Mouse (Mus musculus): Measurements from ENCODE around the gene Brd4. TPM values are rescaled to one million over a fixed set of nuclear protein-coding genes. Genes with fewer than 3 reads are reported as not detected.

Gene Brd4
- polyA plus RNA-seq, 1 experiment from 2014 or later = 54.7 TPM

DNA sequence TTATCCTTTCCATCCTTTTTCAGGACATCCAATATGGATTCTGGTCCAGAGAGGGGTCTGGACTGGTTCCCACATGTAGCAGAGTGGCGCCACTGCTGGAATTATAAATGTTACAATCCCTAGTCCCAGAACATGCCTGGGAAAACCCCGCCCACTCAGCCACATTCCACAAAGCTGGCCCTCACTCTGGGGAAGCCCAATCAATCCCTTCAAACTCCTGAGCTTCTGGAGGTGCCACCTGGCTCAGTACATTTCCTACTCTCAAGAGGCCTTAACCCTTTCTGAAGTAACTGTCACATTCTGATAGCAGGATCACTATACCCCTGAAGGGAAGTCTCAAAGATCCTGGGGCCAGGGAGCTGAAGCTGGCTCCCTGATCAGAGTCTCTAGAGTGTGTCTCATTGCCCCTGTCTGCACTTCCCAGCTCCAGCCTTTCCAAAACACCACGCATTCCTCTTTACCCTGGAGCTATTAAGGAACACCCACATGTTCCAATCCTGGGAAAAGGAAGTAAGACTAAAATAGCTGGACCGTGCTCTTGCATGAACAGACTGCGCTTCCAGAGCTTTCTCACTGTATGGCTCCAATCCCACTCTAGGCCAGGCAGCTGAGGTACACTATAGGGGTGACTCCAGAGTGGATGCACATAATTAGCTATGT is 76.8 kb downstream of the Brd4 start:
- Histone ChIP-seq H3K9ac (ENCODE audit: low read length) (peak overlapping the region; percentile 18; the same call in 1 of the 2 replicates), H3K27me3 (ENCODE audit: control insufficient read depth, insufficient read depth, low read length) (no peaks in the 10 kb centered on the region), H3K9me3 (ENCODE audit: control insufficient read depth, low read length) (no peaks in the 10 kb centered on the region), H3K4me2 (ENCODE audit: low read length) (peak overlapping the region; percentile 23; the same call in 1 of the 2 replicates), H3K27ac (replicated peaks in 1 of 2; ENCODE audit: control insufficient read depth in 1 of 2, insufficient read depth in 1 of 2, low read depth in 2 of 2, low read length in 2 of 2) (peak overlapping the region; percentile 78 to 88), H3K4me3 (ENCODE audit: control insufficient read depth in 1 of 2, insufficient read depth in 1 of 2, low read depth in 1 of 2, low read length in 2 of 2) (no peak overlapping the region), H3K4me1 (ENCODE audit: control insufficient read depth in 2 of 2, insufficient read depth in 2 of 2, low read length in 2 of 2) (peaks cover 5 to 30% of the 10 kb centered on the region in 2 experiments), H3K36me3 (ENCODE audit: control insufficient read depth, insufficient read depth, low read length) (peaks cover 83% of the 10 kb centered on the region)
- 27% methylated on average over 5 of the region's 5 CpGs for WGBS
- ATAC-seq (ENCODE audit: insufficient number of reproducible peaks, insufficient read depth, low FRiP score, low read depth) = 0 out of 2 replicates have a peak, but pooled peaks have one; percentile 41

DNA sequence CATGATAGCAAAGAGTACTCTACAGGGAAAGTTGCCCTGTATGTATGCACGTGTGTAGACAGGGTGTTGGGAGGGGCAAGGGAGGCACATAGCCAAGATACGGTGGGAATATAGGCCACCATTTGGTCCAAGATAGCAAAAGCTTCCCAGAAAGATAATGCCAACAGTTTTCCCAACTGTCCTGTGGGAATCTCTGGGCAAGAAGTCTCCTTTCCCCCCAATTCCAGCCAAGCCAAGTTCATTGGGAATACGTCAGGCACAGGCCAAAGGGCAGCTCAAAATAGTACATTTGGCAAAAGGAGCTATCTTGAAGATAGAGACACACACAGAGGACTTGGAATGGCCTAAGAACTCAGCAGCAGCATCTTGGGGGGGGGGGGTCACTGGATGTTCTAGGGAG is 79.2 kb downstream of the Brd4 start:
- Histone ChIP-seq H3K27ac (replicated peaks in 1 of 2; ENCODE audit: control insufficient read depth in 1 of 2, insufficient read depth in 1 of 2, low read depth in 2 of 2, low read length in 2 of 2) (no peak overlapping the region), H3K27me3 (ENCODE audit: control insufficient read depth, insufficient read depth, low read length) (no peaks in the 10 kb centered on the region), H3K4me1 (ENCODE audit: control insufficient read depth in 2 of 2, insufficient read depth in 2 of 2, low read length in 2 of 2) (peaks cover 5 to 30% of the 10 kb centered on the region in 2 experiments), H3K9me3 (ENCODE audit: control insufficient read depth, low read length) (no peaks in the 10 kb centered on the region), H3K9ac (ENCODE audit: low read length) (no peak overlapping the region), H3K36me3 (ENCODE audit: control insufficient read depth, insufficient read depth, low read length) (peaks cover 85% of the 10 kb centered on the region), H3K4me2 (ENCODE audit: low read length) (no peak overlapping the region), H3K4me3 (ENCODE audit: control insufficient read depth in 1 of 2, insufficient read depth in 1 of 2, low read depth in 1 of 2, low read length in 2 of 2) (no peak overlapping the region)
- no peak for ATAC-seq (ENCODE audit: insufficient number of reproducible peaks, insufficient read depth, low FRiP score, low read depth)
- WGBS = 78% methylated on average over 3 of the region's 3 CpGs

DNA sequence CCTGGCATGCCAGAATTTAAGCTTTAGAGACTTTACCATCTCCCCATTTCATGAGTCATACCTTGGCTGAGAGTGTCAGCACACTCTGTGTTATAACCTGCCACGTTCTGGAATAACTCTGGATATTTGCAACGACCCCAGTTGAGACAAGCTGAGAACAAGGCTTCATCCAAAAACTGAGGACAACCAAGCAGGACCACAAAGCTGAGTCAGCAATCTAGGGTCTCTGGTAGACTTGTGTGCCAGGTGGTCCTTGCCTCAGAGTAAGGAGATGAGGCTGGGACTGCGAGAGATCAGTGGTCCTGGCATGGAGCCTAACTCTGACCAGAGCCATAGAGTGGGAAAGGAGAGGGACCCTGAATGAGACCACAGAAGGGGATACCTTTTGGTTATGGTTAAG is 81.5 kb downstream of the Brd4 start:
- H3K9me3 ChIP-seq (ENCODE audit: control insufficient read depth, low read length) = no peaks in the 10 kb centered on the region
- H3K4me1 ChIP-seq (ENCODE audit: control insufficient read depth in 2 of 2, insufficient read depth in 2 of 2, low read length in 2 of 2) = peaks cover 5 to 13% of the 10 kb centered on the region in 2 experiments
- H3K4me2 ChIP-seq (ENCODE audit: low read length) = no peak overlapping the region
- no peak overlapping the region for H3K4me3 ChIP-seq (ENCODE audit: control insufficient read depth in 1 of 2, insufficient read depth in 1 of 2, low read depth in 1 of 2, low read length in 2 of 2)
- no peak for ATAC-seq (ENCODE audit: insufficient number of reproducible peaks, insufficient read depth, low FRiP score, low read depth)
- no peaks in the 10 kb centered on the region for H3K27me3 ChIP-seq (ENCODE audit: control insufficient read depth, insufficient read depth, low read length)
- H3K36me3 ChIP-seq (ENCODE audit: control insufficient read depth, insufficient read depth, low read length) = peaks cover 93% of the 10 kb centered on the region
- no peak overlapping the region for H3K9ac ChIP-seq (ENCODE audit: low read length)
- WGBS = 86% methylated on average over 3 of the region's 3 CpGs
- H3K27ac ChIP-seq (replicated peaks in 1 of 2; ENCODE audit: control insufficient read depth in 1 of 2, insufficient read depth in 1 of 2, low read depth in 2 of 2, low read length in 2 of 2) = no peak overlapping the region

DNA sequence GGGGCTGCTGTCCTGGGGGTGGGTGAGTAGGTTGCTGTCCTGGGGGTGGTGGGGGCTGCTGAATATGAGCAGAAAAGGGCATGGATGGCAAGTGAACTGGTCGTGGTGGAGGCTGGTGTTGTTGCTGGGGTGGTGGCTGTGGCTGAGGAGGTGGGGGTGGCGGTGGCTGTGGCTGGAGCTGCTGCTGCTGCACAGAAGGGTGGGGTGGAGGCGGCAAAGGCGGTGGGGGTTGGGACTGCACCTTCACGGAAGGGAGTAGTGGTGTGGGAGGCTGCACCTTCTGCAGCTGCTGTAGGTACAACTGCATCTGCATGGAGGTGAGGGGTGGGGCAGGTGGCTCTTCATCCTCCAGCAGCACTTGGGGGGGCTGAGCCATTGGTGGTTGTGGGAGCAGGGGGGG is 83.4 kb downstream of the Brd4 start:
- ATAC-seq (ENCODE audit: insufficient number of reproducible peaks, insufficient read depth, low FRiP score, low read depth) = no peak
- H3K27me3 ChIP-seq (ENCODE audit: control insufficient read depth, insufficient read depth, low read length) = no peaks in the 10 kb centered on the region
- peaks cover 99% of the 10 kb centered on the region for H3K36me3 ChIP-seq (ENCODE audit: control insufficient read depth, insufficient read depth, low read length)
- H3K27ac ChIP-seq (replicated peaks in 1 of 2; ENCODE audit: control insufficient read depth in 1 of 2, insufficient read depth in 1 of 2, low read depth in 2 of 2, low read length in 2 of 2) = no peak overlapping the region
- 70% methylated on average over 5 of the region's 5 CpGs for WGBS
- H3K9me3 ChIP-seq (ENCODE audit: control insufficient read depth, low read length) = no peaks in the 10 kb centered on the region
- no peak overlapping the region for H3K4me3 ChIP-seq (ENCODE audit: control insufficient read depth in 1 of 2, insufficient read depth in 1 of 2, low read depth in 1 of 2, low read length in 2 of 2)
- no peak overlapping the region for H3K4me2 ChIP-seq (ENCODE audit: low read length)
- no peak overlapping the region for H3K9ac ChIP-seq (ENCODE audit: low read length)
- no peaks in the 10 kb centered on the region for H3K4me1 ChIP-seq (ENCODE audit: control insufficient read depth in 2 of 2, insufficient read depth in 2 of 2, low read length in 2 of 2)

DNA sequence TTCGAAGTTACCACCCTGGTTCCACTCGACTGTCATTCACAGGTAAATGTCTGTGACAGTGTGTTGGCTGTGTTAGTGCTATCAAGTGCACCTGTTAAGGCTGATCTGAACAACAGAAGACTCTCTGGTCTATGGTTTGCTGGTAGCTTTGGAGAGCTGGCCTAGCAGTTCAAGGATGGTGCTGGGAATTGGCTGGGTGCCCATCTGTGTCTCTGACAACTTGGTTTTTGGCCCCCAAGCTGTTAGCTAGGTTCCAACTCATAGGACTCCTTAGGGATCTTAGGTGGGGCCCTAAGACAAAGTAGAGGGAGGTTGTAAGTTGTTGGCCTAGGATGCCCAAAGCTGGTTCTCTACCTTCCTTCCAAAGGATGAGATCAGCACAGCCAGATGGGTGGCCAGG is 84.7 kb downstream of the Brd4 start:
- 70% methylated on average over 2 of the region's 2 CpGs for WGBS

DNA sequence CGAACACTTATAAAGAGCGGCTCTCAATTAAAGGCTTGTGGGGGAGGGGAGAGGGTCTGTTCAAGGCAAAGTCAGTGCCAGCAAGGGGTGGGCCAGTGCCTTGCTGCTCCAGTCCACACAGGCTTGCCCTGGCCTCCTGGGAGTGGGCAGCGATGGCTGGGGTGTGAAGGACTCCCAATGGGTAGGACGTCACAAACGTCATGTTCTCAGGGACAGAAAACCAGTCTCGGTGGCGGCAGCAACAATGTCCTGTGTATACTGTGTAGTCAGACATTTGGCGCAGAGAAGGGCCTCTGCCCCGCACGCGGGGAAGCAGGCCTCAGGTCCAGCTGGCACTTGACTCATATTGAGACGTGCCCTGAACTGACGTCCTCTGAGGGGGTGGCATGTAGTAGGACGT is 87.4 kb downstream of the Brd4 start:
- peaks cover 71% of the 10 kb centered on the region for H3K36me3 ChIP-seq (ENCODE audit: control insufficient read depth, insufficient read depth, low read length)
- no peak for ATAC-seq (ENCODE audit: insufficient number of reproducible peaks, insufficient read depth, low FRiP score, low read depth)
- H3K27ac ChIP-seq (replicated peaks in 1 of 2; ENCODE audit: control insufficient read depth in 1 of 2, insufficient read depth in 1 of 2, low read depth in 2 of 2, low read length in 2 of 2) = no peak overlapping the region
- WGBS = 90% methylated on average over 14 of the region's 14 CpGs
- no peak overlapping the region for H3K9ac ChIP-seq (ENCODE audit: low read length)
- no peaks in the 10 kb centered on the region for H3K9me3 ChIP-seq (ENCODE audit: control insufficient read depth, low read length)
- no peak overlapping the region for H3K4me2 ChIP-seq (ENCODE audit: low read length)
- H3K4me1 ChIP-seq (ENCODE audit: control insufficient read depth in 2 of 2, insufficient read depth in 2 of 2, low read length in 2 of 2) = no peaks in the 10 kb centered on the region
- H3K4me3 ChIP-seq (ENCODE audit: control insufficient read depth in 1 of 2, insufficient read depth in 1 of 2, low read depth in 1 of 2, low read length in 2 of 2) = no peak overlapping the region
- H3K27me3 ChIP-seq (ENCODE audit: control insufficient read depth, insufficient read depth, low read length) = no peaks in the 10 kb centered on the region

More for the DNA sequence above, 84.7 kb downstream of the Brd4 start:
- Histone ChIP-seq H3K27me3 (ENCODE audit: control insufficient read depth, insufficient read depth, low read length) (no peaks in the 10 kb centered on the region), H3K27ac (replicated peaks in 1 of 2; ENCODE audit: control insufficient read depth in 1 of 2, insufficient read depth in 1 of 2, low read depth in 2 of 2, low read length in 2 of 2) (no peak overlapping the region), H3K4me2 (ENCODE audit: low read length) (no peak overlapping the region), H3K9ac (ENCODE audit: low read length) (no peak overlapping the region), H3K4me3 (ENCODE audit: control insufficient read depth in 1 of 2, insufficient read depth in 1 of 2, low read depth in 1 of 2, low read length in 2 of 2) (no peak overlapping the region), H3K9me3 (ENCODE audit: control insufficient read depth, low read length) (no peaks in the 10 kb centered on the region), H3K36me3 (ENCODE audit: control insufficient read depth, insufficient read depth, low read length) (peaks cover 98% of the 10 kb centered on the region), H3K4me1 (ENCODE audit: control insufficient read depth in 2 of 2, insufficient read depth in 2 of 2, low read length in 2 of 2) (no peaks in the 10 kb centered on the region)
- no peak for ATAC-seq (ENCODE audit: insufficient number of reproducible peaks, insufficient read depth, low FRiP score, low read depth)

DNA sequence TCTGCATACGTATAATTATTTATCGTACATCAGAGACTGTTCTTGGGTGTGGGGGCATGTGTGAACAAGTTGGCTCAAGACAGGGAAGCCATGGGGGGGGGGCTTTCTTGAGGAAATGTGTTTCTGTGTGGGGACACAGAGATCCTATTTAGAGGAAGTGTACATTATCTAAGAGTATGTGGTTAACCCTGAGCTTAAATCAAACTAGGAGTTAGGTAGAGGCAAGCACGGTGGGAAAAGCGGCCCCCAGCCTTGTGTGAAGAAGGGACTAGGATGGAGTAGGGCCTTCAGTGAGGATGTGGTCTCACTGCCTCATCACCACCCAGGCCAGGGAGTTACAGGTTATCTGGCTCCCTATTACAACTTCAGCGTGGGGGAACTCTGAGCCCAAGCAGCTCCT is 88.8 kb downstream of the Brd4 start:
- Histone ChIP-seq H3K27me3 (ENCODE audit: control insufficient read depth, insufficient read depth, low read length) (no peaks in the 10 kb centered on the region), H3K4me2 (ENCODE audit: low read length) (no peak overlapping the region), H3K9me3 (ENCODE audit: control insufficient read depth, low read length) (no peaks in the 10 kb centered on the region), H3K36me3 (ENCODE audit: control insufficient read depth, insufficient read depth, low read length) (peaks cover 57% of the 10 kb centered on the region), H3K9ac (ENCODE audit: low read length) (no peak overlapping the region), H3K4me3 (ENCODE audit: control insufficient read depth in 1 of 2, insufficient read depth in 1 of 2, low read depth in 1 of 2, low read length in 2 of 2) (no peak overlapping the region), H3K4me1 (ENCODE audit: control insufficient read depth in 2 of 2, insufficient read depth in 2 of 2, low read length in 2 of 2) (no peaks in the 10 kb centered on the region), H3K27ac (replicated peaks in 1 of 2; ENCODE audit: control insufficient read depth in 1 of 2, insufficient read depth in 1 of 2, low read depth in 2 of 2, low read length in 2 of 2) (no peak overlapping the region)
- ATAC-seq (ENCODE audit: insufficient number of reproducible peaks, insufficient read depth, low FRiP score, low read depth) = no peak
- 82% methylated on average over 5 of the region's 5 CpGs for WGBS

DNA sequence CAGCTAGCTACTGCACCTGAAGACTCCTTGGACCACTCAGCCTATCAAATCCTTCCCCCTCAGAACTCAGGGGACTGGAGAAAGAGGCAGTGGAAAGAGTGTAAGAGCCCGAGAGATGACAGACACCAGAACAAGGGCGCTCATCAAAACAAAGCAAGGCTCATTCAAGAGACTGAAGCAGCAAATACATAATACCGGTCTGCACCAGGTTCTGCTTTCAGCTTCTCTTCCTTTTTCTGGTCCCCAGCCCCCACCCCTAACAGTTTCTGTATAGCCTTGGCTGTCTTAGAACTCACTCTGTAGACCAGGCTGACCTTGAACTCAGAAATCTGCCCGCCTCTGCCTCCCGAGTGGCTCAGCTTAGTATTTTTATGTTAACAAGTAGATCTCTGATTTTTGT is 91.5 kb downstream of the Brd4 start:
- no peaks in the 10 kb centered on the region for H3K9me3 ChIP-seq (ENCODE audit: control insufficient read depth, low read length)
- no peak overlapping the region for H3K4me2 ChIP-seq (ENCODE audit: low read length)
- H3K4me1 ChIP-seq (ENCODE audit: control insufficient read depth in 2 of 2, insufficient read depth in 2 of 2, low read length in 2 of 2) = peaks cover 11 to 13% of the 10 kb centered on the region in 2 experiments
- 82% methylated on average over 5 of the region's 5 CpGs for WGBS
- H3K36me3 ChIP-seq (ENCODE audit: control insufficient read depth, insufficient read depth, low read length) = peaks cover 30% of the 10 kb centered on the region
- no peak overlapping the region for H3K9ac ChIP-seq (ENCODE audit: low read length)
- no peak for ATAC-seq (ENCODE audit: insufficient number of reproducible peaks, insufficient read depth, low FRiP score, low read depth)
- peaks cover 15% of the 10 kb centered on the region for H3K27me3 ChIP-seq (ENCODE audit: control insufficient read depth, insufficient read depth, low read length)
- no peak overlapping the region for H3K27ac ChIP-seq (replicated peaks in 1 of 2; ENCODE audit: control insufficient read depth in 1 of 2, insufficient read depth in 1 of 2, low read depth in 2 of 2, low read length in 2 of 2)
- no peak overlapping the region for H3K4me3 ChIP-seq (ENCODE audit: control insufficient read depth in 1 of 2, insufficient read depth in 1 of 2, low read depth in 1 of 2, low read length in 2 of 2)
